ENCODE assay signal across 7 mouse cellular contexts in genomic region chr13:104024856-104025709, GRCm38 (mm10).
A peak's percentile ranks its signal among the peaks of the same experiment; 100 is the strongest.
DNase-seq lines count a peak whose midpoint lies in the region; ATAC-seq and TF ChIP-seq lines count a peak whose summit lies in the region.

No protein-coding gene starts in this region.

- H3K4me1 ChIP-seq in kidney, embryonic 16.5 days (ENCODE audit: insufficient read depth, low read length), result peaks cover 19% of the 10 kb centered on the region
- peaks cover 41% of the 10 kb centered on the region for H3K4me1 ChIP-seq in embryonic facial prominence, embryonic 10.5 days
- no peaks in the 10 kb centered on the region for H3K4me1 ChIP-seq in heart, postnatal 0 days (ENCODE audit: control insufficient read depth, insufficient read depth)
- peaks cover 9% of the 10 kb centered on the region; the same call in 1 of the 2 replicates for H3K4me1 ChIP-seq in midbrain, embryonic 13.5 days (replicated peaks)

- WGBS in kidney, embryonic 16.5 days, result 17% methylated on average over 18 of the region's 18 CpGs
- 45% methylated on average over 18 of the region's 18 CpGs for WGBS in embryonic facial prominence, embryonic 10.5 days
- WGBS in heart, postnatal 0 days, result 58% methylated on average over 18 of the region's 18 CpGs
- 64% methylated on average over 18 of the region's 18 CpGs for WGBS in midbrain, embryonic 13.5 days

- H3K4me2 ChIP-seq in kidney, embryonic 16.5 days (replicated peaks; ENCODE audit: low read depth, low read length), result 0 out of 2 replicates have a peak overlapping the region, but pooled peaks have one; percentile 7
- H3K4me2 ChIP-seq in heart, postnatal 0 days (ENCODE audit: low read depth, low read length), result no peak overlapping the region
- no peak overlapping the region for H3K4me2 ChIP-seq in midbrain, embryonic 13.5 days (replicated peaks)

- no peak for TF ChIP-seq EP300 in heart, postnatal 0 days (IDR thresholded peaks at IDR 0.05; ENCODE audit: low read depth)

- H3K27me3 ChIP-seq in kidney, embryonic 16.5 days (ENCODE audit: insufficient read depth, low read length), result no peaks in the 10 kb centered on the region
- H3K27me3 ChIP-seq in embryonic facial prominence, embryonic 10.5 days (replicated peaks; ENCODE audit: low read depth, poor library complexity, severe bottlenecking), result no peaks in the 10 kb centered on the region
- no peaks in the 10 kb centered on the region for H3K27me3 ChIP-seq in heart, postnatal 0 days (ENCODE audit: control insufficient read depth, insufficient read depth, low read length)
- peaks cover 12% of the 10 kb centered on the region for H3K27me3 ChIP-seq in midbrain, embryonic 13.5 days

- H3K27ac ChIP-seq in kidney, embryonic 16.5 days (ENCODE audit: low read length), result peak overlapping the region; percentile 76
- peak overlapping the region; percentile 45 for H3K27ac ChIP-seq in embryonic facial prominence, embryonic 10.5 days (replicated peaks)
- H3K27ac ChIP-seq in heart, postnatal 0 days (ENCODE audit: low read depth), result peak overlapping the region; percentile 44; the same call in 1 of the 2 replicates
- H3K27ac ChIP-seq in midbrain, embryonic 13.5 days, result 0 out of 2 replicates have a peak overlapping the region, but pooled peaks have one; percentile 3

- no peak for TF ChIP-seq CTCF in heart, postnatal 0 days (IDR thresholded peaks at IDR 0.05; ENCODE audit: low read depth)

- H3K9ac ChIP-seq in kidney, embryonic 16.5 days (replicated peaks; ENCODE audit: low read length), result no peak overlapping the region
- H3K9ac ChIP-seq in heart, postnatal 0 days (replicated peaks; ENCODE audit: low read depth, low read length), result no peak overlapping the region
- H3K9ac ChIP-seq in midbrain, embryonic 13.5 days (replicated peaks), result no peak overlapping the region

- ATAC-seq in kidney, embryonic 16.5 days (ENCODE audit: low FRiP score, low TSS enrichment), result peak; percentile 70
- no peak for ATAC-seq in heart, postnatal 0 days (ENCODE audit: insufficient read depth, low read depth)
- ATAC-seq in midbrain, embryonic 13.5 days, result no peak

- H3K4me3 ChIP-seq in kidney, embryonic 16.5 days (ENCODE audit: low read length), result no peak overlapping the region
- H3K4me3 ChIP-seq in embryonic facial prominence, embryonic 10.5 days, result no peak overlapping the region
- H3K4me3 ChIP-seq in heart, postnatal 0 days (ENCODE audit: low read depth, low read length), result no peak overlapping the region
- no peak overlapping the region for H3K4me3 ChIP-seq in midbrain, embryonic 13.5 days (replicated peaks)

- H3K36me3 ChIP-seq in kidney, embryonic 16.5 days (ENCODE audit: insufficient read depth, low read length), result no peaks in the 10 kb centered on the region
- H3K36me3 ChIP-seq in embryonic facial prominence, embryonic 10.5 days (replicated peaks), result peaks cover 7% of the 10 kb centered on the region
- no peaks in the 10 kb centered on the region for H3K36me3 ChIP-seq in heart, postnatal 0 days (replicated peaks; ENCODE audit: control insufficient read depth, insufficient read depth, low read length)
- peaks cover 13% of the 10 kb centered on the region for H3K36me3 ChIP-seq in midbrain, embryonic 13.5 days

- DNase-seq in kidney, postnatal 14 days, result no peak
- peak; percentile 45 for DNase-seq in embryonic facial prominence, embryonic 10.5 days (ENCODE audit: low spot score)
- no peak for DNase-seq in heart, postnatal 0 days (ENCODE audit: low spot score)
- DNase-seq in frontal cortex, postnatal 10 days (ENCODE audit: low spot score in 2 of 2), result no peak
- no peak for DNase-seq in ovary, postnatal 36 days (ENCODE audit: low spot score)

- no peaks in the 10 kb centered on the region for H3K9me3 ChIP-seq in kidney, embryonic 16.5 days (ENCODE audit: low read length)
- H3K9me3 ChIP-seq in embryonic facial prominence, embryonic 10.5 days, result peaks cover 3% of the 10 kb centered on the region
- no peaks in the 10 kb centered on the region for H3K9me3 ChIP-seq in heart, postnatal 0 days (replicated peaks; ENCODE audit: control insufficient read depth, low read length)
- no peaks in the 10 kb centered on the region for H3K9me3 ChIP-seq in midbrain, embryonic 13.5 days

Comparison
In these comparisons a context has a peak if more than half of its experiments do, and no peak if none do; other contexts are left out.
1. H3K27ac ChIP-seq: peak in every context shown above with its lines; median percentile 76 in kidney, embryonic 16.5 days; 45 in embryonic facial prominence, embryonic 10.5 days; 44 in heart, postnatal 0 days; 3 in midbrain, embryonic 13.5 days.